Mouse (Mus musculus) ES-E14 (cell line): ENCODE measurements around the gene Cwf19l1.

Experiments used
- HCFC1 ChIP-seq: IDR thresholded peaks from 2 replicates; pipeline ENCODE4 v1.6.1; 2012; ENCODE audit warnings: low read length, inconsistent platforms, borderline replicate concordance; ENCODE audit not compliant: insufficient read depth
- MAFK ChIP-seq: IDR thresholded peaks from 2 replicates; pipeline ENCODE4 v1.6.1; 2014; ENCODE audit warnings: mild to moderate bottlenecking, low read depth, low read length, inconsistent platforms; ENCODE audit not compliant: insufficient read depth
- ZC3H11A ChIP-seq: IDR thresholded peaks from 2 replicates; pipeline ENCODE4 v1.6.1; 2012; ENCODE audit warnings: low read depth, mild to moderate bottlenecking, inconsistent platforms, low read length, borderline replicate concordance

DNA sequence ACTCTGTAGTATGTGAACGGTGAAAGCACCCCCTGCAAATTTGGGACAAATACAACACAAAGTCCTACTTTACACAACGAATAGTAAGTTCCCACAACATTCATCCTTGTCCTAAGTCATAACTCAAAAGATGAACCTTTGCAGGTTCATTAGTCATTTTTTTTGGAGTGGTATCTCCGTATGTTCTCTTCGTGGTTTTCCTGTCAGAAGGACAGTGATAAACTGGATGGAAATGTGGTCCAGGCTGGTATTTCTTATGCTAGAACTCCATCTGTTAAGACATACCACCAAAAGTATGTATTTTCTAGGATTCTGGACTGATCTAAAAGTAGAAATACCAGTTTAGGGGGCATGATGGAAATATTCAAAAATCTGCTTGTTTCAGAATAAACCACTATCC lies 67.4 kb downstream of the Cwf19l1 start:
- TF ChIP-seq ZC3H11A (no peak), HCFC1 (no peak), MAFK (no peak)
